Mouse (Mus musculus) kidney, embryonic 14.5 days (tissue): ENCODE measurements at regions not wholly inside any gene's neighbourhood (a gene's known extent, or its start where the extent isn't known, plus 50 kb on each side); places are given as distances from the start of the nearest gene placed in this dataset.

Experiments
- ATAC-seq: fragments of 200-750 bp; cut with Nextera tagmentation; 2 replicates; pipeline ENCODE4 v1.8.0; 2017; ENCODE audit warnings: moderate number of reproducible peaks, mild to moderate bottlenecking, moderate TSS enrichment, moderate library complexity; ENCODE audit not compliant: low FRiP score, low TSS enrichment
- H3K27ac ChIP-seq: fragments of 300-500 bp; sonication (generic); 2 replicates; pipeline ENCODE4 v1.5.1; 2014; ENCODE audit warnings: low read depth, mild to moderate bottlenecking, low read length, moderate library complexity, mixed read lengths
- H3K27me3 ChIP-seq: fragments of 300-500 bp; sonication (generic); 2 replicates; pipeline ENCODE4 v1.6.1; 2014; ENCODE audit warnings: mild to moderate bottlenecking, low read length; ENCODE audit not compliant: control insufficient read depth, insufficient read depth
- H3K36me3 ChIP-seq: fragments of 300-500 bp; sonication (generic); 2 replicates; pipeline ENCODE4 v1.6.1; 2014; ENCODE audit warnings: low read length, mixed read lengths; ENCODE audit not compliant: control insufficient read depth, insufficient read depth
- H3K4me1 ChIP-seq: fragments of 300-500 bp; sonication (generic); 2 replicates; pipeline ENCODE4 v1.6.1; 2014; ENCODE audit warnings: low read length, mixed read lengths; ENCODE audit not compliant: control insufficient read depth, insufficient read depth
- H3K4me2 ChIP-seq: fragments of 300-500 bp; sonication (generic); replicated peaks from 2 replicates; pipeline ENCODE4 v1.6.1; 2014; ENCODE audit warnings: low read depth, mild to moderate bottlenecking, low read length
- H3K4me3 ChIP-seq: fragments of 300-500 bp; sonication (generic); 2 replicates; pipeline ENCODE4 v1.5.1; 2014; ENCODE audit warnings: mild to moderate bottlenecking, low read length
- H3K9ac ChIP-seq: fragments of 300-500 bp; sonication (generic); 2 replicates; pipeline ENCODE4 v1.6.1; 2014; ENCODE audit warnings: low read depth, mild to moderate bottlenecking, low read length, moderate library complexity
- H3K9me3 ChIP-seq: fragments of 300-500 bp; sonication (generic); 2 replicates; pipeline ENCODE4 v1.6.1; 2016; ENCODE audit warnings: low read length; ENCODE audit not compliant: control insufficient read depth
- WGBS: fragments of 180-500 bp; shearing (Covaris S2); extraction: QIAGEN DNeasy Blood & Tissue Kit; methylation state at CpG from one replicate; pipeline ENCODE4 v1.1.7; 2014; 5-methylcytosine and 5-hydroxymethylcytosine counted together

DNA sequence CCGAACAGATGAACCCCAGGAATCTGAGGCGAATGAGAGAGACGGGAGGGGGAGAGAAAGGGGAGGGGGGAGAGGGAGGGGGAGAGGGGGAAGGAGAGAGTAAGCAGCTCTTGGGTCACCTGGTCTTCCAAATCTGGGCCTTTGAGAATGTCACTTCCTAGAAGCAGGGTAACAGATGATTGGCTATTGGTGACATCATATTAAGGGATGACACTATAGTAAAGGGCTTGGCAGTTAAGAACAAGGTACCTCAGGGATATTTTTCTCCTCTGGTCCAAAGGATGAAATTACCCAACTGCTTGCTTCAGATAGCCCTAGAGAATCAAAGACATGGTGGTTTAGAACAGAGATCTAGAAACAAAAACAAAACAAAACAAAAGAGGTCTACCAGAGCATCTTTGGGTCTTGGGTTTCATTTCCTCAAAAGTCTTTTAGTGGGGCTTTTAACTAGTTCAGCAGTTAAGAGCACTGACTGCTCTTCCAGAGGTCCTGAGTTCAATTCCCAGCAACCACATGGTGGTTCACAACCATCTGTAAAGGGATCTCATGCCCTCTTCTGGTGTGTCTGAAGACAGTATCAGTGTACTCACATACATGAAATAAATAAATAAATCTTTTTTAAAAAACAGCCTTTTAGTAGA is 97.6 kb upstream of the Gnao1 start:
- WGBS = 92% methylated on average over 3 of the region's 3 CpGs
- no peak for ATAC-seq

GRCm38 (mm10) chr8:93713221-93713620 is 96.5 kb upstream of the Gnao1 start:
- Histone ChIP-seq H3K9me3 (no peaks in the 10 kb centered on the region), H3K27me3 (no peaks in the 10 kb centered on the region)
- no peak for ATAC-seq

More for the DNA sequence above, 97.6 kb upstream of the Gnao1 start:
- Histone ChIP-seq H3K27me3 (no peaks in the 10 kb centered on the region), H3K4me1 (no peaks in the 10 kb centered on the region), H3K36me3 (no peaks in the 10 kb centered on the region), H3K4me2 (no peak overlapping the region), H3K9ac (no peak overlapping the region), H3K4me3 (no peak overlapping the region), H3K27ac (no peak overlapping the region), H3K9me3 (no peaks in the 10 kb centered on the region)

DNA sequence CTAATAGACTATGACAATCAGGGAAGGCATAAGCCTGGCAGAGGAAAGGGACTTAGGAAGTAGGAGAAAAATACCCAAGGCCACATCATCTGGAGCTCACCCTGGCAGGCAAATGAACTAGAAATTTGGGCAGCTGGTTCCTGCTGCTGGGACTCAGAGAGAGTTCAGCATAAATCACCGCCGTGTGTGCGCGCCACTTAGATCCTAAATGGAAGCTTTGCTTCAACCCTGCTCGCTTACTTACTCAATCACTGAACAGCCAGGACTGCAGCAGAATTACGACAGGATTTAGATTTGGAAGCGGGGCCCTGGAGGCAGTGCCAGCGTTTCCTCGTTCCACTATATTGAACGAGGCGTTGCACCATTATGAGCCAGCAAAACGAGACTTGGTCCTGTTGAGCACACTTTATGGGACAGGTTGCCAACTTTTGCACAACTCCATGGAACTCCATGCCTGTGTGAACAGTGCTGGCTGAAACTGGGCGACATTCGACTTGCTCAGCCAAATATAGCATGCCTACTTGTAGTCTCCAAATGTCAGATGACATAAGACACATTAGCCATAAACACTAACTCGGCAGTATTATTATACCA is 84.8 kb upstream of the Gnao1 start:
- Histone ChIP-seq H3K9me3 (no peaks in the 10 kb centered on the region), H3K4me1 (no peaks in the 10 kb centered on the region), H3K4me3 (no peak overlapping the region), H3K9ac (no peak overlapping the region), H3K36me3 (no peaks in the 10 kb centered on the region), H3K27ac (no peak overlapping the region), H3K27me3 (no peaks in the 10 kb centered on the region), H3K4me2 (no peak overlapping the region)
- WGBS = 65% methylated on average over 15 of the region's 15 CpGs
- ATAC-seq = no peak

More at GRCm38 (mm10) chr8:93713221-93713620, 96.5 kb upstream of the Gnao1 start:
- Histone ChIP-seq H3K4me3 (no peak overlapping the region), H3K4me1 (no peaks in the 10 kb centered on the region), H3K9ac (no peak overlapping the region), H3K4me2 (no peak overlapping the region), H3K27ac (no peak overlapping the region), H3K36me3 (no peaks in the 10 kb centered on the region)
- WGBS = 82% methylated on average over 2 of the region's 2 CpGs

GRCm38 (mm10) chr8:93729124-93729930 is 80.4 kb upstream of the Gnao1 start:
- ATAC-seq = no peak
- no peak overlapping the region for H3K27ac ChIP-seq

GRCm38 (mm10) chr8:93730738-93731700 is 78.7 kb upstream of the Gnao1 start:
- ATAC-seq = no peak
- Histone ChIP-seq H3K9ac (no peak overlapping the region), H3K27me3 (no peaks in the 10 kb centered on the region), H3K27ac (no peak overlapping the region), H3K4me2 (no peak overlapping the region), H3K4me3 (no peak overlapping the region), H3K4me1 (no peaks in the 10 kb centered on the region), H3K36me3 (no peaks in the 10 kb centered on the region), H3K9me3 (no peaks in the 10 kb centered on the region)
- WGBS = 85% methylated on average over 14 of the region's 14 CpGs

More at GRCm38 (mm10) chr8:93729124-93729930, 80.4 kb upstream of the Gnao1 start:
- Histone ChIP-seq H3K4me1 (no peaks in the 10 kb centered on the region), H3K4me2 (no peak overlapping the region), H3K9me3 (no peaks in the 10 kb centered on the region), H3K36me3 (no peaks in the 10 kb centered on the region), H3K27me3 (no peaks in the 10 kb centered on the region), H3K4me3 (no peak overlapping the region), H3K9ac (no peak overlapping the region)
- WGBS = 83% methylated on average over 15 of the region's 15 CpGs

- H3K4me1 ChIP-seq = no peaks in the 10 kb centered on the region
- WGBS = 72% methylated on average over 4 of the region's 4 CpGs
- no peak overlapping the region for H3K9ac ChIP-seq
- no peak overlapping the region for H3K4me3 ChIP-seq
- no peaks in the 10 kb centered on the region for H3K36me3 ChIP-seq
- H3K27me3 ChIP-seq = no peaks in the 10 kb centered on the region
- no peaks in the 10 kb centered on the region for H3K9me3 ChIP-seq
- no peak overlapping the region for H3K27ac ChIP-seq
- no peak for ATAC-seq
- H3K4me2 ChIP-seq = no peak overlapping the region
Measured at GRCm38 (mm10) chr8:93734818-93735217, 74.9 kb upstream of the Gnao1 start.

GRCm38 (mm10) chr8:93740281-93740680 is 69.5 kb upstream of the Gnao1 start:
- Histone ChIP-seq H3K9me3 (no peaks in the 10 kb centered on the region), H3K4me2 (no peak overlapping the region), H3K4me3 (no peak overlapping the region), H3K27ac (no peak overlapping the region), H3K27me3 (no peaks in the 10 kb centered on the region), H3K9ac (no peak overlapping the region), H3K4me1 (no peaks in the 10 kb centered on the region), H3K36me3 (no peaks in the 10 kb centered on the region)
- ATAC-seq = no peak
- WGBS = 65% methylated on average over 3 of the region's 3 CpGs

DNA sequence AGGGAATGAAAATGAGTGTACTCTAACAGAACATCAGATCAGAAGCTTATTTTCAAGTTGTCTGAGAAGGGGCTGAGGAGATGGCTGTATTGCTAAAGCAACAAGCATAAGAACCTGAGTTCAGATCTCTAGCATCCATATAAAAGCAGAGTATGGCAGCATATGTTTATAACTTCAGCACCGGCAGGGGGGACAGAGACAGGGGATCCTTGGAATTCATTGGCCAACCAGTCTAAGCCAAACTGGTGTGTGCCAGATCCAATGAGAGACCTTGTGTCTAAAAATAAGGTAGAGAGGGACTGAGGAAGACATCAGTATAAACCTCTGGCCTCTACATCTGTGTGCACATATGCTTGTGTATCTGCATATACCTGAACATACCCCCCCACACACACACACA is 61.0 kb upstream of the Gnao1 start:
- Histone ChIP-seq H3K4me2 (no peak overlapping the region), H3K4me3 (no peak overlapping the region), H3K27me3 (no peaks in the 10 kb centered on the region), H3K4me1 (no peaks in the 10 kb centered on the region), H3K9me3 (no peaks in the 10 kb centered on the region), H3K9ac (no peak overlapping the region), H3K27ac (no peak overlapping the region), H3K36me3 (no peaks in the 10 kb centered on the region)
- 55% methylated on average over 1 of the region's 1 CpGs for WGBS
- no peak for ATAC-seq
